Mouse (Mus musculus) stomach, embryonic 14.5 days (tissue): Measurements from ENCODE around the gene Gm10663. TPM values are rescaled to one million over a fixed set of nuclear protein-coding genes. Genes with fewer than 3 reads are reported as not detected.

Experiments
- ATAC-seq: fragments of 200-750 bp; cut with Nextera tagmentation; 2 replicates; pipeline ENCODE4 v1.8.0; 2017; ENCODE audit warnings: low read depth, moderate TSS enrichment; ENCODE audit not compliant: insufficient number of reproducible peaks, insufficient read depth, low FRiP score
- H3K27ac ChIP-seq: fragments of 300-500 bp; sonication (generic); 2 replicates; pipeline ENCODE4 v1.5.1; 2014; ENCODE audit warnings: mild to moderate bottlenecking, low read length, moderate library complexity, mixed read lengths
- H3K27me3 ChIP-seq: fragments of 300-500 bp; sonication (generic); 2 replicates; pipeline ENCODE4 v1.6.1; 2014; ENCODE audit warnings: low read length, control low read depth, mixed read lengths; ENCODE audit not compliant: control insufficient read depth, insufficient read depth
- H3K36me3 ChIP-seq: fragments of 300-500 bp; sonication (generic); 2 replicates; pipeline ENCODE4 v1.6.1; 2014; ENCODE audit warnings: mild to moderate bottlenecking, control low read depth, low read length, moderate library complexity, mixed read lengths; ENCODE audit not compliant: control insufficient read depth, insufficient read depth
- H3K4me1 ChIP-seq: fragments of 300-500 bp; sonication (generic); 2 replicates; pipeline ENCODE4 v1.6.1; 2014; ENCODE audit warnings: low read length, control low read depth, mixed read lengths; ENCODE audit not compliant: control insufficient read depth, insufficient read depth
- H3K4me2 ChIP-seq: fragments of 300-500 bp; sonication (generic); replicated peaks from 2 replicates; pipeline ENCODE4 v1.6.1; 2014; ENCODE audit warnings: low read depth, low read length, control low read depth
- H3K4me3 ChIP-seq: fragments of 300-500 bp; sonication (generic); 2 replicates; pipeline ENCODE4 v1.5.1; 2014; ENCODE audit warnings: low read depth, low read length, control low read depth
- H3K9ac ChIP-seq: fragments of 300-500 bp; sonication (generic); replicated peaks from 2 replicates; pipeline ENCODE4 v1.6.1; 2014; ENCODE audit warnings: low read depth, mild to moderate bottlenecking, control low read depth, low read length, moderate library complexity, mixed read lengths
- H3K9me3 ChIP-seq: fragments of 300-500 bp; sonication (generic); 2 replicates; pipeline ENCODE4 v1.6.1; 2016; ENCODE audit warnings: low read depth, low read length, control low read depth; ENCODE audit not compliant: control insufficient read depth
- WGBS: fragments of 180-500 bp; shearing (Covaris S2); extraction: QIAGEN DNeasy Blood & Tissue Kit; methylation state at CpG from one replicate; pipeline ENCODE4 v1.1.7; 2014; 5-methylcytosine and 5-hydroxymethylcytosine counted together
- polyA plus RNA-seq: library from polyadenylated mRNA; unstranded; fragments of >200 nt; fragmentation: Nextera tagmentation; extraction: Ambion mirVana; gene quantifications from 2 replicates; pipeline ENCODE4 v1.2.1, GENCODE M21; 2014

Gm10663 gene
- polyA plus RNA-seq, 1 experiment from 2014 or later: not detected

DNA sequence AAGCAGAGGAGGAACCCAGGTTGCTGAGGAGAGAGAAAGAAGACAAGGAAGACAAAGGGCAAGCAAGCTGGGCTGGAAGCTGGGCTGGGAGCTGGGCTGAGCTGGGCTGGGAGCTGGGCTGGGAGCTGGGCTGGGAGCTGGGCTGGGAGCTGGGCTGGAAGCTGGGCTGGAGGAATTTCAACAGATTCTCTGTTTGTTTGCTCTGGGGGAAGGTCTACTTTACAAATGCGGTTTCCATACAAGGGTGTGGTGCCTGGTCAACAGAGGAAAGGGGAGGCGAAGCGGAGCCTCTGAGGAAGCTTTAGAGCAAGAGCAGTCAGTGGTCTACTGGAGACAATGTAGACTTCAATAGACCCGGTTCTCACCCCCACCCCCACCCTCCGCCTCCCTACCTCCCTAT is 28.3 kb upstream of the Gm10663 start:
- Histone ChIP-seq H3K9me3 (no peaks in the 10 kb centered on the region), H3K27me3 (no peaks in the 10 kb centered on the region), H3K4me1 (no peaks in the 10 kb centered on the region), H3K4me2 (no peak overlapping the region), H3K27ac (peak overlapping the region; percentile 45; the same call in 1 of the 2 replicates), H3K4me3 (no peak overlapping the region), H3K9ac (no peak overlapping the region), H3K36me3 (no peaks in the 10 kb centered on the region)
- ATAC-seq: peak; percentile 87
- WGBS: 42% methylated on average over 5 of the region's 5 CpGs

DNA sequence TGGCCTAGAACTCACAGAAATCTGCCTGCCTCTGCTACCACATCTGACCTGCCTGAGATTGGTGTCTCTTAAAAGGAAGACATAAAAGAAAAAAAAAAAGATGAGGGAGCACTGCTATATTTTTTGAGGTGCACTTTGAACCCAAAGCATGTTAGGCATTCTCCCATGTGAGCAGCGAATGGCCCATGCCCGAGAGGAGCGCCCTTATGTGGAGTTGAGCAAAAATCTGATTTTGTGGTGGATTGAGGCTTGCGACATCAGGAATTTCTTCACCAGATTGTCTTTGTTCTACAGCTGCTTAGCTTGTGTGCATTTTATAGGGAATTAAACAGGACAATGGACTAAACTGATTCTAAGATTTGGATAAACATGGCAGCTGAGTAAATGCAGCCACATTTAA is 27.6 kb upstream of the Gm10663 start:
- Histone ChIP-seq H3K9me3 (no peaks in the 10 kb centered on the region), H3K36me3 (no peaks in the 10 kb centered on the region), H3K4me1 (no peaks in the 10 kb centered on the region), H3K27ac (no peak overlapping the region), H3K27me3 (no peaks in the 10 kb centered on the region), H3K9ac (no peak overlapping the region), H3K4me3 (no peak overlapping the region), H3K4me2 (no peak overlapping the region)
- no peak for ATAC-seq
- 89% methylated on average over 4 of the region's 4 CpGs for WGBS

DNA sequence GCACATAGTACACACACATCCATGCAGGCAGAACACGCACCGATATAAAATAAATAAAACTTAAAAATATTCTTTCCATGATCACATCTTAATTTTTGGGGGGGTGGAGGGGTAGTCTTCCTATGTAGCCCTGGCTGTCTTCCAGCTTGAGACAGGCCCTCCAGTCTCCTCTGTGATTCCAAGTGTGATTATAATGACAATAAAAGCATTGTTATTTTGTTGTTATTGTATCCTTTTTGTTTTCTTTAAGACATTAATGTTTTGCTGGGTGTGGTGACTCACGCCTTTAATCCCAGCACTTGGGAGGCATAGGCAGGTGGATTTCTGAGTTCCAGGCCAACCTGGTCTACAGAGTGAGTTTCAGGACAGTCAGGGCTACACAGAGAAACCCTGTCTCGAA is 27.0 kb upstream of the Gm10663 start:
- H3K9ac ChIP-seq: no peak overlapping the region
- no peak overlapping the region for H3K4me2 ChIP-seq
- 88% methylated on average over 4 of the region's 4 CpGs for WGBS
- H3K27me3 ChIP-seq: no peaks in the 10 kb centered on the region
- no peaks in the 10 kb centered on the region for H3K9me3 ChIP-seq
- H3K27ac ChIP-seq: no peak overlapping the region
- H3K4me1 ChIP-seq: no peaks in the 10 kb centered on the region
- H3K36me3 ChIP-seq: no peaks in the 10 kb centered on the region
- no peak for ATAC-seq
- H3K4me3 ChIP-seq: no peak overlapping the region

DNA sequence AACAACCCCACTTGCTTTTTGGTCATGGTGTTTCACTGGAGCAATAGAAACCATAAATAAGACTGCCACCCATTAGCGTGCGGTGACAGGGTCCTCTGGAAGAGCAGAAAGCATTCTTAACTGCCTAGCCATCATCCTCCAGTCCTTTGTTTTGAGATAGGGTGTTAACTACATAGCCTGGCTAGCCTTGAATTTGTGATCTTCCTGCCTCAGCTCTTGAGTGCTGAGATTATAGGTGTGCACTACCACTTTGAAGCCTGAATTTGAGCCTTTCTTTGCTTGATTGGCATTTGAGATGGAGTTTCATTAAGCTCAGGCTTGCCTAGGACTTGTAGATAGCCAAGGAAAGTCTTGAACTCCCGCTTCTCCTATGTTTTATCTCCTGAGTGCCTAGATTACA is 21.3 kb upstream of the Gm10663 start:
- Histone ChIP-seq H3K9me3 (no peaks in the 10 kb centered on the region), H3K4me3 (no peak overlapping the region)
- 84% methylated on average over 3 of the region's 3 CpGs for WGBS

DNA sequence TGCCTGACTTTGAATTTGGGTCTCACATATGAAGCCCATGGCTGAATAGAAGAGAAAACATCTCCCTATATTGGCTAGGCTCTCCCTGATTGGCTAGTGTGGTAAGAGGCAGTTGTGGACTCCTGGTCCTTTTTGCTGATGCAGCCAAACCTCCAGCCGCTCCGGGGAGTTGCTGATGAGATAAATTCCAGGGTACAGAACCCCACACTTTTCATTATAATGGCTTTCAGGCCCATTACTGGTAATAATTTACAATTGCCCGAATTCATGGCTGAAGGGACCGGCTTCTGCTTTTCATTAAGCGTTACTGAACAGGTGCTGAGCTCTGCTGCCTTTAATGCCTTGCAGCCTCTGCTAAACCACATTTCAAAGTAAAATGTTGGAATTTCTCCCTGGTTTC is 20.9 kb upstream of the Gm10663 start:
- no peak overlapping the region for H3K4me3 ChIP-seq
- no peaks in the 10 kb centered on the region for H3K4me1 ChIP-seq
- 45% methylated on average over 5 of the region's 5 CpGs for WGBS
- no peaks in the 10 kb centered on the region for H3K36me3 ChIP-seq
- H3K27me3 ChIP-seq: no peaks in the 10 kb centered on the region
- no peak overlapping the region for H3K9ac ChIP-seq
- no peak for ATAC-seq
- H3K4me2 ChIP-seq: no peak overlapping the region
- H3K9me3 ChIP-seq: no peaks in the 10 kb centered on the region
- H3K27ac ChIP-seq: no peak overlapping the region

More for the DNA sequence above, 21.3 kb upstream of the Gm10663 start:
- Histone ChIP-seq H3K27me3 (no peaks in the 10 kb centered on the region), H3K27ac (no peak overlapping the region), H3K4me1 (no peaks in the 10 kb centered on the region), H3K4me2 (no peak overlapping the region), H3K9ac (no peak overlapping the region), H3K36me3 (no peaks in the 10 kb centered on the region)
- ATAC-seq: no peak

DNA sequence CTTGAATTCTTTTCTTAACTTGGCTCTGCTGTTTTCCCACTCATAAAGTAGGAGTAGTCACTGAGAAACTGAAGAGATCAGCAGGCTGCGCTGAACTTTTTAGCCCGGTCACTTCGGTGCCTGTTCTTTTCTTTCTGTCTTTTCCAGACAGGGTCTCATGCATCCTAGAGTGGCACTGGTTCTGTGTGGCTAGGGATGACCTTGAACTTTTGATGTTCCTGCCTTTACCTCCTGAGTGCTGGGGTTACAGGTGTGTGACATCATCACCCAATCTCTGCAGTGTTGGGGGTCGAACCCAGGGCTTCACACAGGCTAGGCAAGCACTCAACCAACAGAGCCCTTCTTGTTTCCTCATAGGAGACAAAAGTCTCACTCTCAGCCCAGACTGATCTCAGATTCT is 18.1 kb upstream of the Gm10663 start:
- no peak for ATAC-seq
- H3K9ac ChIP-seq: no peak overlapping the region
- H3K4me2 ChIP-seq: no peak overlapping the region
- H3K27ac ChIP-seq: no peak overlapping the region
- H3K36me3 ChIP-seq: no peaks in the 10 kb centered on the region
- H3K9me3 ChIP-seq: no peaks in the 10 kb centered on the region
- H3K4me3 ChIP-seq: no peak overlapping the region
- H3K4me1 ChIP-seq: no peaks in the 10 kb centered on the region
- no peaks in the 10 kb centered on the region for H3K27me3 ChIP-seq
- WGBS: 88% methylated on average over 4 of the region's 4 CpGs

DNA sequence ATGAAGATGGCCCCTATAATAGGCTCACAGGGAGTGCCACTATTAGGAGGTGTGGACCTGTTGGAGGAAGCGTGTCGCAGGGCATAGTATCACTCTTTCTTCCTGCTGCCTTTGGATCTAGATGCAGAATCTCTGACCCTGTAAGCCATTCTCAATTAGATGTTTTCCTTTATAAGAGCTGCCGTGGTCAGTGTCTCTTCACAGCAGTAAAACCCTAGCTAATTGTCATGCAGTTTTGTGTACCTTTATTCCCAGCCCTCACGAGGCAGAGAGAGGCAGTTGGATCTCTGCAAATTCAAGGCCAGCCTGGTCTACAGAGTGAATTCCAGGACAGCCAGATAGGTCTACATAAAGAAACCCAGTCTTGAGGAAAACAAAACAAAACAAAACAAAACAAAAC is 12.6 kb upstream of the Gm10663 start:
- no peaks in the 10 kb centered on the region for H3K9me3 ChIP-seq
- H3K9ac ChIP-seq: no peak overlapping the region
- H3K27me3 ChIP-seq: no peaks in the 10 kb centered on the region
- 86% methylated on average over 4 of the region's 4 CpGs for WGBS
- H3K27ac ChIP-seq: no peak overlapping the region
- no peak for ATAC-seq
- no peak overlapping the region for H3K4me3 ChIP-seq
- no peaks in the 10 kb centered on the region for H3K36me3 ChIP-seq
- H3K4me2 ChIP-seq: no peak overlapping the region
- no peaks in the 10 kb centered on the region for H3K4me1 ChIP-seq

DNA sequence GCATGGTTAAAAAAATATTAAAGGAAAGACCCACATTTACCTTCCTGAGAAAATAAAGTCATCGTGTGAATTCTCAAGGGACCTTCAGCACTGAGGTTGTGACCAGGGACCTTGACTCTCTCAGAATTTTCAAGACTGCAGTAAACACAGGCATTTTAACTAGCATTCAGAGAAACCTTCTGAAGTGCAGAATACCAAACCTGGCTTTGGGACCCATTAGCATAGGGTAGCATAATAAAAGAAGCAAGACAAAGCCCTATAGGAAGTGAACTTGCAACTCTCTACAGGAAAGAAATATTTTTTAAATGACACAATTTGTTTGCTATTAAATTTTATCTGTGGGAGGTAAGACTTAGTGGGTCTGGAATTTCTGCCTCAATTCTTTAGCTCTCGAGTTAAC is 10.8 kb upstream of the Gm10663 start:
- H3K4me1 ChIP-seq: no peaks in the 10 kb centered on the region
- H3K36me3 ChIP-seq: no peaks in the 10 kb centered on the region
- no peak overlapping the region for H3K4me3 ChIP-seq
- H3K27ac ChIP-seq: no peak overlapping the region
- no peak overlapping the region for H3K9ac ChIP-seq
- 57% methylated on average over 2 of the region's 2 CpGs for WGBS
- no peaks in the 10 kb centered on the region for H3K9me3 ChIP-seq
- H3K4me2 ChIP-seq: no peak overlapping the region
- no peaks in the 10 kb centered on the region for H3K27me3 ChIP-seq
- no peak for ATAC-seq

DNA sequence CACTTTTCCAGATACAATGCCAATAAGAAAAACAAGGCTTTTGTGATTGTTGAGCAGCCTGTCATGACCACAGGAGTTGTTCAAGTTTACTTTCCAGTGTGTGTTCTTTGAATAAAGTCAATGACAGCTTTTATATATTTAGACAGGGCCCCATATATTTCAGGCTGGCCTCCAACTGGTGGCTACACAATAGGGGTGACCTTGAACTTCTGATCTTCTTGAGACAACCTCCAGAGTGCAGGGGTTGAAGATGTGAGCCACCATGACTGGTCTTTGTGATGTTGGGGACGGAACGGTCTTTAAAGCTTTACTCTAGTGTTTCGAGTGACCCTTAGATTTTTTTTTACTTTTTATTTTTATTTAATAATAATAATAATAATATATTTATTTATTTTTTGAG is 9.2 kb upstream of the Gm10663 start:
- Histone ChIP-seq H3K27me3 (no peaks in the 10 kb centered on the region), H3K36me3 (no peaks in the 10 kb centered on the region), H3K27ac (no peak overlapping the region), H3K4me3 (no peak overlapping the region), H3K9me3 (no peaks in the 10 kb centered on the region), H3K4me2 (no peak overlapping the region), H3K9ac (no peak overlapping the region), H3K4me1 (no peaks in the 10 kb centered on the region)
- WGBS: 95% methylated on average over 3 of the region's 3 CpGs
- ATAC-seq: no peak
